Mouse (Mus musculus): ENCODE results near the gene Insc. TPM values are rescaled to one million over a fixed set of nuclear protein-coding genes. Genes with fewer than 3 reads are reported as not detected.
A peak's percentile ranks its signal among the peaks of the same experiment; 100 is the strongest.

Gene Insc
- polyA plus RNA-seq, 1 experiment from 2014 or later: 18.1 TPM

GRCm38 (mm10) chr7:114753471-114753870, 10.0 kb downstream of the Insc start:
- no peaks in the 10 kb centered on the region for H3K4me1 ChIP-seq (ENCODE audit: control insufficient read depth, insufficient read depth, low read length)
- no peak overlapping the region for H3K27ac ChIP-seq (ENCODE audit: low read length)
- ATAC-seq: no peak
- WGBS: 66% methylated on average over 2 of the region's 2 CpGs
- H3K27me3 ChIP-seq (replicated peaks; ENCODE audit: control insufficient read depth, insufficient read depth, low read length): no peaks in the 10 kb centered on the region
- H3K9me3 ChIP-seq (ENCODE audit: control insufficient read depth, low read length): no peaks in the 10 kb centered on the region
- no peak overlapping the region for H3K9ac ChIP-seq (ENCODE audit: low read depth, low read length)
- H3K36me3 ChIP-seq (ENCODE audit: control insufficient read depth, insufficient read depth, low read length): no peaks in the 10 kb centered on the region
- no peak overlapping the region for H3K4me3 ChIP-seq (ENCODE audit: low read length)
- no peak overlapping the region for H3K4me2 ChIP-seq (ENCODE audit: low read depth, low read length)

- no peak overlapping the region for H3K4me3 ChIP-seq (ENCODE audit: low read length)
- no peaks in the 10 kb centered on the region for H3K27me3 ChIP-seq (replicated peaks; ENCODE audit: control insufficient read depth, insufficient read depth, low read length)
- no peak overlapping the region for H3K27ac ChIP-seq (ENCODE audit: low read length)
- H3K9ac ChIP-seq (ENCODE audit: low read depth, low read length): no peak overlapping the region
- WGBS: 41% methylated on average over 1 of the region's 1 CpGs
- H3K36me3 ChIP-seq (ENCODE audit: control insufficient read depth, insufficient read depth, low read length): no peaks in the 10 kb centered on the region
- no peak overlapping the region for H3K4me2 ChIP-seq (ENCODE audit: low read depth, low read length)
- ATAC-seq: no peak
- no peaks in the 10 kb centered on the region for H3K4me1 ChIP-seq (ENCODE audit: control insufficient read depth, insufficient read depth, low read length)
- H3K9me3 ChIP-seq (ENCODE audit: control insufficient read depth, low read length): no peaks in the 10 kb centered on the region
These were observed 10.7 kb downstream of the Insc start for GRCm38 (mm10) chr7:114754196-114754595.

- Histone ChIP-seq H3K27me3 (replicated peaks; ENCODE audit: control insufficient read depth, insufficient read depth, low read length) (no peaks in the 10 kb centered on the region), H3K4me1 (ENCODE audit: control insufficient read depth, insufficient read depth, low read length) (no peaks in the 10 kb centered on the region), H3K4me2 (ENCODE audit: low read depth, low read length) (no peak overlapping the region), H3K27ac (ENCODE audit: low read length) (no peak overlapping the region), H3K9ac (ENCODE audit: low read depth, low read length) (no peak overlapping the region), H3K36me3 (ENCODE audit: control insufficient read depth, insufficient read depth, low read length) (no peaks in the 10 kb centered on the region), H3K9me3 (ENCODE audit: control insufficient read depth, low read length) (no peaks in the 10 kb centered on the region), H3K4me3 (ENCODE audit: low read length) (no peak overlapping the region)
- no peak for ATAC-seq
- WGBS: 88% methylated on average over 8 of the region's 8 CpGs
These were observed 11.1 kb downstream of the Insc start for GRCm38 (mm10) chr7:114754626-114755025.

- no peak overlapping the region for H3K4me3 ChIP-seq (ENCODE audit: low read length)
- no peaks in the 10 kb centered on the region for H3K27me3 ChIP-seq (replicated peaks; ENCODE audit: control insufficient read depth, insufficient read depth, low read length)
- no peak for ATAC-seq
- 64% methylated on average over 2 of the region's 2 CpGs for WGBS
- no peaks in the 10 kb centered on the region for H3K4me1 ChIP-seq (ENCODE audit: control insufficient read depth, insufficient read depth, low read length)
- no peak overlapping the region for H3K27ac ChIP-seq (ENCODE audit: low read length)
- no peaks in the 10 kb centered on the region for H3K9me3 ChIP-seq (ENCODE audit: control insufficient read depth, low read length)
- no peak overlapping the region for H3K4me2 ChIP-seq (ENCODE audit: low read depth, low read length)
- H3K9ac ChIP-seq (ENCODE audit: low read depth, low read length): no peak overlapping the region
- no peaks in the 10 kb centered on the region for H3K36me3 ChIP-seq (ENCODE audit: control insufficient read depth, insufficient read depth, low read length)
These were observed 19.2 kb downstream of the Insc start for GRCm38 (mm10) chr7:114762660-114763059.

- H3K4me1 ChIP-seq (ENCODE audit: control insufficient read depth, insufficient read depth, low read length): no peaks in the 10 kb centered on the region
- no peak for ATAC-seq
- no peak overlapping the region for H3K4me2 ChIP-seq (ENCODE audit: low read depth, low read length)
- no peaks in the 10 kb centered on the region for H3K9me3 ChIP-seq (ENCODE audit: control insufficient read depth, low read length)
- 73% methylated on average over 3 of the region's 3 CpGs for WGBS
- H3K4me3 ChIP-seq (ENCODE audit: low read length): no peak overlapping the region
- no peaks in the 10 kb centered on the region for H3K27me3 ChIP-seq (replicated peaks; ENCODE audit: control insufficient read depth, insufficient read depth, low read length)
- H3K9ac ChIP-seq (ENCODE audit: low read depth, low read length): no peak overlapping the region
- no peaks in the 10 kb centered on the region for H3K36me3 ChIP-seq (ENCODE audit: control insufficient read depth, insufficient read depth, low read length)
- H3K27ac ChIP-seq (ENCODE audit: low read length): no peak overlapping the region
These were observed 21.8 kb downstream of the Insc start for GRCm38 (mm10) chr7:114765273-114765672.

- Histone ChIP-seq H3K27me3 (replicated peaks; ENCODE audit: control insufficient read depth, insufficient read depth, low read length) (no peaks in the 10 kb centered on the region), H3K9me3 (ENCODE audit: control insufficient read depth, low read length) (no peaks in the 10 kb centered on the region), H3K4me1 (ENCODE audit: control insufficient read depth, insufficient read depth, low read length) (no peaks in the 10 kb centered on the region), H3K27ac (ENCODE audit: low read length) (no peak overlapping the region), H3K4me3 (ENCODE audit: low read length) (no peak overlapping the region), H3K9ac (ENCODE audit: low read depth, low read length) (no peak overlapping the region), H3K4me2 (ENCODE audit: low read depth, low read length) (no peak overlapping the region), H3K36me3 (ENCODE audit: control insufficient read depth, insufficient read depth, low read length) (no peaks in the 10 kb centered on the region)
- 58% methylated on average over 3 of the region's 3 CpGs for WGBS
- ATAC-seq: no peak
These were observed 23.0 kb downstream of the Insc start for GRCm38 (mm10) chr7:114766523-114766922.

- Histone ChIP-seq H3K4me3 (ENCODE audit: low read length) (no peak overlapping the region), H3K27ac (ENCODE audit: low read length) (no peak overlapping the region), H3K9ac (ENCODE audit: low read depth, low read length) (no peak overlapping the region), H3K27me3 (replicated peaks; ENCODE audit: control insufficient read depth, insufficient read depth, low read length) (no peaks in the 10 kb centered on the region), H3K4me1 (ENCODE audit: control insufficient read depth, insufficient read depth, low read length) (no peaks in the 10 kb centered on the region), H3K36me3 (ENCODE audit: control insufficient read depth, insufficient read depth, low read length) (no peaks in the 10 kb centered on the region), H3K9me3 (ENCODE audit: control insufficient read depth, low read length) (no peaks in the 10 kb centered on the region), H3K4me2 (ENCODE audit: low read depth, low read length) (no peak overlapping the region)
- no peak for ATAC-seq
- 83% methylated on average over 5 of the region's 5 CpGs for WGBS
These were observed 25.0 kb downstream of the Insc start for GRCm38 (mm10) chr7:114768516-114768915.

GRCm38 (mm10) chr7:114769041-114769440, 25.5 kb downstream of the Insc start:
- Histone ChIP-seq H3K4me3 (ENCODE audit: low read length) (no peak overlapping the region), H3K9me3 (ENCODE audit: control insufficient read depth, low read length) (no peaks in the 10 kb centered on the region), H3K27ac (ENCODE audit: low read length) (no peak overlapping the region), H3K4me2 (ENCODE audit: low read depth, low read length) (no peak overlapping the region), H3K36me3 (ENCODE audit: control insufficient read depth, insufficient read depth, low read length) (no peaks in the 10 kb centered on the region), H3K4me1 (ENCODE audit: control insufficient read depth, insufficient read depth, low read length) (no peaks in the 10 kb centered on the region), H3K27me3 (replicated peaks; ENCODE audit: control insufficient read depth, insufficient read depth, low read length) (no peaks in the 10 kb centered on the region), H3K9ac (ENCODE audit: low read depth, low read length) (no peak overlapping the region)
- 91% methylated on average over 4 of the region's 4 CpGs for WGBS
- ATAC-seq: no peak

- H3K4me1 ChIP-seq (ENCODE audit: control insufficient read depth, insufficient read depth, low read length): no peaks in the 10 kb centered on the region
- H3K4me2 ChIP-seq (ENCODE audit: low read depth, low read length): no peak overlapping the region
- WGBS: 84% methylated on average over 3 of the region's 3 CpGs
- H3K36me3 ChIP-seq (ENCODE audit: control insufficient read depth, insufficient read depth, low read length): no peaks in the 10 kb centered on the region
- no peaks in the 10 kb centered on the region for H3K27me3 ChIP-seq (replicated peaks; ENCODE audit: control insufficient read depth, insufficient read depth, low read length)
- no peak overlapping the region for H3K27ac ChIP-seq (ENCODE audit: low read length)
- H3K9ac ChIP-seq (ENCODE audit: low read depth, low read length): no peak overlapping the region
- no peak for ATAC-seq
- H3K4me3 ChIP-seq (ENCODE audit: low read length): no peak overlapping the region
- H3K9me3 ChIP-seq (ENCODE audit: control insufficient read depth, low read length): no peaks in the 10 kb centered on the region
These were observed 27.1 kb downstream of the Insc start for GRCm38 (mm10) chr7:114770586-114770985.

- H3K36me3 ChIP-seq (ENCODE audit: control insufficient read depth, insufficient read depth, low read length): no peaks in the 10 kb centered on the region
- peak; percentile 40; the same call in 1 of the 2 replicates for ATAC-seq
- 62% methylated on average over 7 of the region's 7 CpGs for WGBS
These were observed 28.3 kb downstream of the Insc start for GRCm38 (mm10) chr7:114771801-114772200.

More at GRCm38 (mm10) chr7:114771801-114772200, 28.3 kb downstream of the Insc start:
- H3K9ac ChIP-seq (ENCODE audit: low read depth, low read length): no peak overlapping the region
- no peak overlapping the region for H3K4me3 ChIP-seq (ENCODE audit: low read length)
- H3K27me3 ChIP-seq (replicated peaks; ENCODE audit: control insufficient read depth, insufficient read depth, low read length): no peaks in the 10 kb centered on the region
- no peaks in the 10 kb centered on the region for H3K9me3 ChIP-seq (ENCODE audit: control insufficient read depth, low read length)
- no peak overlapping the region for H3K27ac ChIP-seq (ENCODE audit: low read length)
- H3K4me1 ChIP-seq (ENCODE audit: control insufficient read depth, insufficient read depth, low read length): no peaks in the 10 kb centered on the region
- H3K4me2 ChIP-seq (ENCODE audit: low read depth, low read length): no peak overlapping the region

All from intestine, embryonic 16.5 days (tissue).